Mouse (Mus musculus) inflammation-experienced regulatory T-cells, adult 6 months (primary cell): Measurements from ENCODE around the gene Hoxb2. TPM values are rescaled to one million over a fixed set of nuclear protein-coding genes. Genes with fewer than 3 reads are reported as not detected.

ENCODE experiments used
- ATAC-seq: one replicate; pipeline ENCODE4 v1.8.0; 2017
- polyA plus RNA-seq, 3 experiments: library from polyadenylated mRNA; unstranded; fragments of 100-300 nt; shearing (Covaris generic); gene quantifications; one replicate each; pipeline ENCODE4 v1.2.1; 2017

Hoxb2 gene
- polyA plus RNA-seq, 3 experiments from 2014 or later = not detected

- no peak for ATAC-seq
Measured at GRCm38 (mm10) chr11:96336597-96336996, 13.7 kb upstream of the Hoxb2 start.

- ATAC-seq = no peak
Measured at GRCm38 (mm10) chr11:96337026-96337425, 13.3 kb upstream of the Hoxb2 start.

- no peak for ATAC-seq
Measured at GRCm38 (mm10) chr11:96338957-96339855, 11.1 kb upstream of the Hoxb2 start.

- no peak for ATAC-seq
Measured at GRCm38 (mm10) chr11:96340698-96341365, 9.5 kb upstream of the Hoxb2 start.

- ATAC-seq = no peak
Measured at GRCm38 (mm10) chr11:96341701-96342575, 8.4 kb upstream of the Hoxb2 start.

GRCm38 (mm10) chr11:96342576-96342930 is 7.8 kb upstream of the Hoxb2 start:
- ATAC-seq = no peak

GRCm38 (mm10) chr11:96343206-96343745 is 7.0 kb upstream of the Hoxb2 start:
- ATAC-seq = no peak

GRCm38 (mm10) chr11:96344061-96344877 is 6.1 kb upstream of the Hoxb2 start:
- ATAC-seq = no peak

GRCm38 (mm10) chr11:96344878-96345159 is 5.5 kb upstream of the Hoxb2 start:
- ATAC-seq = no peak

- no peak for ATAC-seq
Measured at GRCm38 (mm10) chr11:96345220-96345892, 5.0 kb upstream of the Hoxb2 start.

GRCm38 (mm10) chr11:96345893-96346806 is 4.2 kb upstream of the Hoxb2 start:
- ATAC-seq = no peak

GRCm38 (mm10) chr11:96346916-96347520 is 3.3 kb upstream of the Hoxb2 start:
- no peak for ATAC-seq

GRCm38 (mm10) chr11:96347717-96348116 is 2.6 kb upstream of the Hoxb2 start:
- ATAC-seq = no peak

GRCm38 (mm10) chr11:96348141-96348928 is 2.0 kb upstream of the Hoxb2 start:
- no peak for ATAC-seq

GRCm38 (mm10) chr11:96348988-96349387 is 1.3 kb upstream of the Hoxb2 start:
- ATAC-seq = no peak

GRCm38 (mm10) chr11:96349491-96350340 is 609 bp upstream of the Hoxb2 start:
- ATAC-seq = no peak

GRCm38 (mm10) chr11:96350791-96351190 is 466 bp downstream of the Hoxb2 start:
- no peak for ATAC-seq

GRCm38 (mm10) chr11:96351312-96351711 is 987 bp downstream of the Hoxb2 start:
- ATAC-seq = no peak
